Mouse (Mus musculus) retina, embryonic 14.5 days (tissue): Measurements from ENCODE around the gene Sox15.
"Not testable (repeated sequence)": the region's sequence is repeated elsewhere in the genome, so short reads cannot be mapped to it uniquely, and the experiment has no call there.

Source experiments
- DNase-seq: peaks from one replicate; pipeline ENCODE4 v3.0.0-alpha.2; 2015; ENCODE audit warnings: low spot score

The Sox15 gene

GRCm38 (mm10) chr11:69680136-69680855 is 25.2 kb downstream of the Sox15 start:
- no peak for DNase-seq

- DNase-seq: peak; percentile 97
Measured at GRCm38 (mm10) chr11:69681314-69682208, 26.4 kb downstream of the Sox15 start, which contains the start of gene Senp3. TSS of gene Senp3 (minus strand) at chr11:69682084.

DNA sequence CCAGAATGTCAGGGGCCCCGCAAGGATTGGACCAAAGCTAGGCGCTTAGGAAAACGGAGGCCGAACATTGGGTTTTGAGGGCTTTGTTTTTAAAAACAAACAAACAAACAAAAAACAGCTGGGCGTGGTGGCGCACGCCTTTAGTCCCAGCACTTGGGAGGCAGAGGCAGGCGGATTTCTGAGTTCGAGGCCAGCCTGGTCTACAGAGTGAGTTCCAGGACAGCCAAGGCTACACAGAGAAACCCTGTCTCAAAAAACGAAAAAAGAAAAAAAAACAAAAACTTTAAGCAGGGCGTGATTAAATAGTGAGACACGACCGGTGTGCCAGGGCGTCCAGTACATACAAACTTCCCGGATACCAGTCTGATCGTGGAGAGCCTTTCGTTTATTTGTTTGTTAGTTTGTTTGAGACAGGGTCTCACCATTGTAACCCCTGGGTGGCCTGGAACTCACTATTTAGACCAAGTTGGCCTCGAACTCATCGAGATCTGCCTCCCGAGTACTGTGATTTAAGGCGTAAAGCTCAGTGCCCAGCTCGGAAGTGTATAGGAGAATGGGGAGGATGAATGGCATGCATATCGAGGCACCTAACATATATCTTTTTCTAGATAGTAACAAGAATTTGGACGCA is 27.2 kb downstream of the Sox15 start:
- no peak for DNase-seq

DNA sequence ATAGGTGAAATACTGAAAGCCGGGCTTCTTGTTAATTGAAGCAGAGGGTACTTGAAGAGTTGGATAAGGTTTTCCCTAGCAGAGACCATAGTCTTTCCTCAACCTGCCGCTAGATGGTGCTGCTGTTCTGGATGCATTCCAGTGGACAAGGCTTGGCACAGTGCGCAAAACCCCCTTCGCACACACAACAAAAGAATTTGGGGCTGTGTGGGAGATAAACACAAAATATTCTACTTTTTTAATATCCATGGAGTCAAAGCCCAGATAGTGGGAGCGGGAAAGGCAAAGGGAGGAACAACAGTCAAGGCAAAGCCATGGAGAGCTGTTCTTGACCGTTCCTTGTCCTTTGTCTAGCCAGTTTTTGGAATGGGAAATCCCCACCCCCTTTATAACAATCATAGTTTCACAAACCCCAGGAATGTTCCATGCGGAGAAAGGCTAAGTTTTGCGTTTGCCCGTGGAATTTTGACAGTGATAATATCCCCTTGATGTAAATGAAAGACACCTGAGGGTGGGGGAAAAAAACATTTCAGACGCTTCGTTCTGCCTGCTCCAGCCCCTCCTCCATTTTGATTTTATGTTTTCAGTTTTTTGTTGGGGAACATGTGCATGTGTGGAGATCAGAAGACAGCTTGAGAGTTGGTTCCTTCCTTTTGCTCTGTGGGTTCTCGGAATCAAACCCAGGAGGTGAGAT is 27.9 kb downstream of the Sox15 start:
- DNase-seq: peak; percentile 97

DNA sequence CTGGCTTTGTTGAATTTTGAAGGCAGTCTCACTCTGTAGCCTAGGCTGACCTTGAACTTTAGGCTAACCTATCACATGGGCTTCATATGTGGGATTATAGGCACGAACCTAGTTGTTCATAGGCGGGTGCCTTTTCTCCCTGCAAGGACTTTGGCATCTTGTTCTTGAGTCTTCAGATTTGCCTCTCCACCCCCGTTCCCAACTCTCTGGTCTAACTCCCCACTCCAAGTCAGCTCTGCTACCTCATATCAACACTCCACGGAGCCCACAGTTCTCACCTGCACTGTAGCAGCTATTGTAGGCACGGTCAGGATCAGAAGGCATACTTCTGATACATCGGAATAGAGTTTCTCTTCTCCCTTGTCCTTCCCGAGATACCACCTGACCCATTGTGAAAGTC is 28.5 kb downstream of the Sox15 start:
- DNase-seq: no peak

DNA sequence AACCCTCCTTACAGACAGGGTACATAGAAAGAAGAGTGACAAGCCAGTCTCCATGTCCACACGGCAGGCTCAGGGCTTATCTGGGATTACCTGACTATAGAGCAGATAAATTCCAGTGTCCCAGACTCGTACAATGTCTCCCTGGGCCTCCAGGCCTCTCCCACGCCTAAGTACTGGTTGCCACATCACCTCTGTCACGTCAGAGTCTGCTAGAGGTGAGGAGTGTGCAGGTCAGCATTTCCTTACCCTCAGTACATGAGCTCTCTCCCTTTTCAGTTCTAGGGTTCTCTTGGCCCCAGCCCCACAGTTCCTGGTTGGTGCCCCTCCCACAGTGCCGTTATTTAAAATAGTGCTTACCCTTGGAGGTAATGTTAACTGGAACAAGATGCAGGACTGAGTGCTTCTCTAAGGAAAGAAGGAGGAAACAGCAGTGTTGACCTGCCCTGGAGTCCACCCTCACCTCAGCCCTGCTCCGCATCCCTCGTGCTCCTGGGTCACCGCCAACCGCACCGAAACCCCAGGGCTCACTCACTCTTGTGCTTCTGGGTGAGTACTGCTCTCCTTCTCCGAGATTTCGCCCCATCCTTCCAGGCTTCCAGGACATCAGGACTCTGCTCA is 29.1 kb downstream of the Sox15 start:
- no peak for DNase-seq

GRCm38 (mm10) chr11:69684936-69685335 is 29.8 kb downstream of the Sox15 start:
- no peak for DNase-seq

- DNase-seq: no peak
Measured at GRCm38 (mm10) chr11:69685526-69686148, 30.5 kb downstream of the Sox15 start, which contains the start of gene Tnfsf13. TSS of gene Tnfsf13 (minus strand) at chr11:69685784.

GRCm38 (mm10) chr11:69686377-69686776 is 31.3 kb downstream of the Sox15 start:
- no peak for DNase-seq

DNA sequence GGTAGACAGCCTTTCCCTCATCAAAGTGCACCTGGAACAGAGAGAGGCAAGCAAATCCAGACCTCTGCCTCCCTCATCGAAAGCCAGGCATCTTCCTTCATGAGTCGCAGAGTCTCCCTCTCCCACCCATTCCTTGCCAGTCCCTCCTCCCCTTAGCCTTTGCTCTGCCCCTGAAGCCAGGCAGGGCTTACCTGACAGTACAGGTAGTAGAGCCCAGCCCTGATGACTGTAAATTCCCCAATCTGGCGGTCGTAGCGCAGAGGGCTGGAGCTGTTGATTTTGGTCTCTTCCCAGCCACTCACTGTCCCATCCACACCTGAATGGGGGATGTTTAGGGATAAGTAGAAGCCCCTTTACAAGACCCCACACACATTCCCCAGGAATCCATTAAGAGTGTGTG is 31.9 kb downstream of the Sox15 start:
- DNase-seq: no peak

DNA sequence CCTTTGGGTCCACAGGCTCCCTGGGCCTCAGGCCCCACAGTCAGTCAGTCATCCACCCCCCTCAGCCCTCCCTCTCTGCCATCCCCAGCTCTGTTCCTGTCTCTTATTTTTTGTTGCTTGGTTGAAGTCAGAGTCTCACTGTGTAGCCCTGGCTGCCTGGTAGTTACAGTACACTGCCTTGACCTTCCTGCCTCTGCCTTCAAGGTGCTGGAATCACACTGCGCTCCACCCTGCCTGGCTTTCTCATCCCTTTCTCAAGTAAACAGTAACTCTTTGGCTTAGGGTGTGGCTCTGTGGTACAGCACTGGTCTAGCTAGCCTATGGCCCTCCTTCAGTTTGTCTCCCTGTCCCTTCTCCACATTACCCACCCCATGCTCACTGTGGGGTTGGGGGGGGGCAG is 34.8 kb downstream of the Sox15 start:
- DNase-seq: no peak

- DNase-seq: no peak
Measured at GRCm38 (mm10) chr11:69692196-69692811, 37.2 kb downstream of the Sox15 start.

DNA sequence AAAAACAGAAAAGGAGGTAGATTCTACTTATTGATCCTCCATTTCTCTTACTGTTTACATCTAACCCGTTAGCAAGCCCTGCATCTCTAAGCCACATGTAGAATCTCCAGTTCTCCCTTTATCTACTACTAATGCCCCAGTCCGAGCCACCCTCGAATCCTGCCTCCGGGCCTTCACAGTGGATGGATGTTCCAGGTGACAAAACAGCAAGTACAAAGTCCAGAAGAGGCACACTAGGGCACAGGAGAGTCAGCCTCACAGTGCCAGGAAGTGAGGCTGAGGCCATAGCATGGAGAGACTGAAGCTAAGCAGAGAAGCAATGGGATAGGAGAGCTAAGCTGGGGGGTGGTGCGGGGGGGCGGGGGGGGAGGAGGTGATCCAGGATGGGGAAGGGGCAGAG is 37.7 kb downstream of the Sox15 start:
- DNase-seq: no peak

DNA sequence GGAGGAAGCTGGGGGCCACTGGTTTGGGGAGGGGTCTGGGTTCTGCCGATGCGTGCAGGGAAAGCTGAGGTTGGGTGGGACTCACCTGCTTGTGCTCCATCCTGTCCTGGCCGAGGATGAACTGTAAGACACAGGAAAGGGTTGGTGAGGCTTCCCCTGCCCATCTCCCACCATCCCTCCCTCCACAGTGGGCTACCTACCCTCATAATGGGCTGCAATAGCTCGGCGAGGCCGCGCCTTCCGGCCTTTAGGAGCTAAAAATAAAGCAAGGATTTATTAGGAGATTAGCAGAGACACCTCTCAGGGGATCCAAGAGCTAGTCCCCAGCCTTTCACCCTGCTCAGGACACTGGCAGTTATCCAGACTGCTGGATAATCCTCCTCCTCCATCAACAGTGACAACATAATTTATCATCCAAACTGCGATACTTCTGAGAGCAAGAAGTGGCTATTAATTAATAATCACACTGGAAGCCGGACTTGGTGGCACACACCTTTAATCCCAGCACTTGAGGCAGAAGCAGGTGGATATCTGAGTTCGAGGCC is 38.4 kb downstream of the Sox15 start:
- DNase-seq: no peak

DNA sequence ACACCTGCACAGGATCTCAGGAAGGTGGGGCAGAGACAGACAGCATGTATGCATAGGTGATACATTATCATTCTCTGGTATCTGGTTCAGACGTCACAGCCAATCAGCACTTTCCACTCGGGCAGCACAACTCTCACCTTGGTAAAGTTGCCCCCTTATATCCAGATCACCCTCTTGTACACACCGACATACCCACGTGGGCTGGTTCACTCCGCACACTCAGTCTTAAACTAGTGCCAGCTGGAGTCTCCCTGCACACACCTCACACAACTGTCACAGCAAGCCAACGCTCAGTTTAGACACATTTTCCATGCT is 39.9 kb downstream of the Sox15 start:
- no peak for DNase-seq

GRCm38 (mm10) chr11:69695361-69696181 is 40.5 kb downstream of the Sox15 start, which contains the start of the genes Tnfsf12 and Tnfsfm13:
TSS of gene Tnfsf12 (minus strand) at chr11:69695849.
TSS of gene Tnfsfm13 (minus strand) at chr11:69696098.
- DNase-seq: peak; percentile 45

DNA sequence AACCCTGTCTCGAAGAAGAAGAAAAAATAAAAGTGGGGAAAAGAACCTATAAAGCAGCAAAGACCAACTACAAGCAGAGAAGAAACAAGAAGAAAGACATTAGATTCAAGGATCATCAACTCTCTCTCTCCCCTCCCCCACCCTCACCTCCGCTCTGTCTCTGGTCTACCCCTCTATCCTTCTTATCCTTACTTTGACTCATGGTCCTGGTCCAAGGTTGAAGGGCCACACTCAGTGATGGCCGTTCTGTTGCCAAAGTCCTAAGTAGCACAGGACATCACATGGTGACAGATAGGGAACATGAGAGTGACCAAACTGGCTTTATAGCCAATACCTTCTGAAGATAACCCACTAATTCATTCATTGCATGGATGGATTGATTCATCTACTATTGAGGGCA is 42.3 kb downstream of the Sox15 start:
- no peak for DNase-seq

- DNase-seq: no peak
Measured at GRCm38 (mm10) chr11:69698574-69698973, 43.5 kb downstream of the Sox15 start.

DNA sequence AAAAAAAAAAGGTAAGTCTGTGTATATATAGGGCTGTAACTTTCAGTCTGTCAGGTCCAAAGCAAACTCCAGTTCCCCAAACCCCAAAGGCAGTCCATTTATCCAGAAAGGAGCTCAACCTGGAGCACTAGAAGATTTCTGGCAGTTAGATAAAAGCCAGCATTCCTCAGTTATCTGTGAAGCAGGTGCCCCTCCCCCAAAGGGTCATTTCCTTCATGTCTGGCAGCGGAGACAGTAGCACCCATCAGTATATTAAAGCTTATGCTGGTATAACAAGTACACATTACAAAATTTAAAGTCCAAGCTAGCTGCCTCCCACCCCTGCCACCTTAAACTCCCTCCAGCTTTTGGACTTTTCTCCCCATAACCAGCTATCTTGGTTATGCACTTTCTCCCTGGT is 44.5 kb downstream of the Sox15 start:
- no peak for DNase-seq

GRCm38 (mm10) chr11:69702886-69703285 is 47.8 kb downstream of the Sox15 start:
- DNase-seq: not testable (repeated sequence)
